Mouse (Mus musculus) MEL (cell line): ENCODE measurements at regions not wholly inside any gene's neighbourhood (a gene's known extent, or its start where the extent isn't known, plus 50 kb on each side); places are given as distances from the start of the nearest gene placed in this dataset.

Source experiments
- DNase-seq: peaks from one replicate; pipeline ENCODE4 v3.0.0; 2011; ENCODE audit warnings: low read depth, low spot score
- H3K27ac ChIP-seq: 2 replicates; pipeline ENCODE4 v1.5.1; 2012; ENCODE audit warnings: low read depth, mild to moderate bottlenecking, control low read depth, low read length, moderate library complexity; ENCODE audit not compliant: control insufficient read depth
- H3K27me3 ChIP-seq, 2 experiments: fragments of 150-350 bp in 1 of 2; sonication (generic) in 1 of 2; 2 replicates each; pipeline ENCODE4 v1.6.1; 2012; ENCODE audit warnings: low read length in 2 of 2, mild to moderate bottlenecking in 2 of 2, improper control_type of control experiment in 1 of 2, moderate library complexity in 1 of 2; ENCODE audit not compliant: insufficient read depth in 2 of 2, control insufficient read depth in 1 of 2
- H3K36me3 ChIP-seq, 2 experiments: 2 replicates each; pipeline ENCODE4 v1.6.1; 2012 to 2014; ENCODE audit warnings: low read length in 2 of 2, improper control_type of control experiment in 1 of 2, inconsistent platforms in 1 of 2, mild to moderate bottlenecking in 1 of 2; ENCODE audit not compliant: insufficient read depth in 2 of 2, control insufficient read depth in 1 of 2
- H3K4me1 ChIP-seq, 2 experiments: fragments of 150-350 bp in 1 of 2; sonication (generic) in 1 of 2; 2 replicates each; pipeline ENCODE4 v1.6.1; 2012; ENCODE audit warnings: low read length in 2 of 2, improper control_type of control experiment in 1 of 2, mild to moderate bottlenecking in 1 of 2; ENCODE audit not compliant: insufficient read depth in 2 of 2, control insufficient read depth in 1 of 2
- H3K4me3 ChIP-seq, 2 experiments: fragments of 150-350 bp in 1 of 2; sonication (generic) in 1 of 2; 2 replicates each; pipeline ENCODE4 v1.5.1; 2012; ENCODE audit warnings: low read depth in 2 of 2, low read length in 2 of 2, mild to moderate bottlenecking in 2 of 2, moderate library complexity in 2 of 2, control low read depth in 1 of 2, improper control_type of control experiment in 1 of 2; ENCODE audit not compliant: control insufficient read depth in 1 of 2, insufficient read depth in 1 of 2
- H3K79me2 ChIP-seq: 2 replicates; pipeline ENCODE4 v1.6.1; 2012; ENCODE audit warnings: mild to moderate bottlenecking, low read length, moderate library complexity; ENCODE audit not compliant: control insufficient read depth, poor library complexity, insufficient read depth
- H3K9ac ChIP-seq: 2 replicates; pipeline ENCODE4 v1.6.1; 2012; ENCODE audit warnings: low read depth, mild to moderate bottlenecking, control low read depth, low read length, moderate library complexity; ENCODE audit not compliant: control insufficient read depth, poor library complexity, severe bottlenecking
- H3K9me3 ChIP-seq: fragments of 150-350 bp; sonication (generic); replicated peaks from 2 replicates; pipeline ENCODE4 v1.6.1; 2012; ENCODE audit warnings: mild to moderate bottlenecking, low read length, improper control_type of control experiment, moderate library complexity; ENCODE audit not compliant: insufficient read depth
- BHLHE40 ChIP-seq: IDR thresholded peaks from 2 replicates; pipeline ENCODE4 v1.6.1; 2012; ENCODE audit warnings: low read depth, mild to moderate bottlenecking, inconsistent platforms, low read length, improper control_type of control experiment, borderline replicate concordance
- CHD1 ChIP-seq: IDR thresholded peaks from 2 replicates; pipeline ENCODE4 v1.6.1; 2012; ENCODE audit warnings: low read depth, mild to moderate bottlenecking, inconsistent platforms, low read length, improper control_type of control experiment
- CHD2 ChIP-seq: IDR thresholded peaks from 2 replicates; pipeline ENCODE4 v1.6.1; 2011; ENCODE audit warnings: low read length, improper control_type of control experiment
- E2F4 ChIP-seq: IDR thresholded peaks from 2 replicates; pipeline ENCODE4 v1.6.1; 2011; ENCODE audit warnings: low read depth, low read length, improper control_type of control experiment, borderline replicate concordance
- ELF1 ChIP-seq: IDR thresholded peaks from 2 replicates; pipeline ENCODE4 v1.6.1; 2014; ENCODE audit warnings: low read depth, mild to moderate bottlenecking, inconsistent platforms, low read length, improper control_type of control experiment, moderate library complexity
- EP300 ChIP-seq, 2 experiments: IDR thresholded peaks; 2 replicates each; pipeline ENCODE4 v1.6.1; 2011; ENCODE audit warnings: improper control_type of control experiment in 2 of 2, low read length in 2 of 2, low read depth in 1 of 2, mild to moderate bottlenecking in 1 of 2
- GABPA ChIP-seq: IDR thresholded peaks from 2 replicates; pipeline ENCODE4 v1.6.1; 2012; ENCODE audit warnings: low read depth, mild to moderate bottlenecking, inconsistent platforms, low read length, improper control_type of control experiment, moderate library complexity
- HCFC1 ChIP-seq: IDR thresholded peaks from 2 replicates; pipeline ENCODE4 v1.6.1; 2012; ENCODE audit warnings: low read depth, mild to moderate bottlenecking, inconsistent platforms, low read length, improper control_type of control experiment, moderate library complexity
- JUND ChIP-seq: IDR thresholded peaks from 2 replicates; pipeline ENCODE4 v1.6.1; 2011; ENCODE audit warnings: low read depth, mild to moderate bottlenecking, improper control_type of control experiment, low read length
- KAT2A ChIP-seq: conservative IDR thresholded peaks from 2 replicates; pipeline ENCODE4 v1.6.1; 2012; ENCODE audit warnings: low read depth, low read length, improper control_type of control experiment, inconsistent platforms
- MAFK ChIP-seq: IDR thresholded peaks from 2 replicates; pipeline ENCODE4 v1.6.1; 2011; ENCODE audit warnings: low read depth, mild to moderate bottlenecking, low read length, improper control_type of control experiment, borderline replicate concordance
- MAX ChIP-seq: IDR thresholded peaks from 2 replicates; pipeline ENCODE4 v1.6.1; 2011; ENCODE audit warnings: low read length, improper control_type of control experiment
- MAZ ChIP-seq: IDR thresholded peaks from 2 replicates; pipeline ENCODE4 v1.6.1; 2012; ENCODE audit warnings: low read depth, mild to moderate bottlenecking, inconsistent platforms, low read length, improper control_type of control experiment
- NELFE ChIP-seq: IDR thresholded peaks from 2 replicates; pipeline ENCODE4 v1.6.1; 2011; ENCODE audit warnings: low read depth, low read length, improper control_type of control experiment
- NRF1 ChIP-seq: IDR thresholded peaks from 2 replicates; pipeline ENCODE4 v1.6.1; 2014; ENCODE audit warnings: low read depth, mild to moderate bottlenecking, inconsistent platforms, low read length, improper control_type of control experiment, moderate library complexity; ENCODE audit not compliant: poor library complexity, insufficient read depth, severe bottlenecking
- POLR2AphosphoS2 ChIP-seq: IDR thresholded peaks from 2 replicates; pipeline ENCODE4 v1.6.1; 2011; ENCODE audit warnings: low read length, improper control_type of control experiment
- POLR2AphosphoS5 ChIP-seq: IDR thresholded peaks from 2 replicates; pipeline ENCODE4 v1.6.1; 2012; ENCODE audit warnings: low read depth, borderline replicate concordance, mild to moderate bottlenecking, inconsistent platforms, low read length, moderate library complexity, mixed read lengths
- RAD21 ChIP-seq: IDR thresholded peaks from 2 replicates; pipeline ENCODE4 v1.6.1; 2011; ENCODE audit warnings: mild to moderate bottlenecking, low read depth, low read length, improper control_type of control experiment
- SMC3 ChIP-seq: IDR thresholded peaks from 2 replicates; pipeline ENCODE4 v1.6.1; 2011; ENCODE audit warnings: low read depth, low read length, improper control_type of control experiment
- TAL1 ChIP-seq: IDR thresholded peaks from 2 replicates; pipeline ENCODE4 v1.6.1; 2012; ENCODE audit warnings: mild to moderate bottlenecking, inconsistent platforms, low read length, moderate library complexity, mixed read lengths
- TBP ChIP-seq: IDR thresholded peaks from 2 replicates; pipeline ENCODE4 v1.8.0; 2011; ENCODE audit warnings: low read depth, low read length, improper control_type of control experiment
- ZKSCAN1 ChIP-seq: IDR thresholded peaks from 2 replicates; pipeline ENCODE4 v1.6.1; 2012; ENCODE audit warnings: low read depth, mild to moderate bottlenecking, inconsistent platforms, low read length, improper control_type of control experiment, moderate library complexity
- ZMIZ1 ChIP-seq: IDR thresholded peaks from 2 replicates; pipeline ENCODE4 v1.6.1; 2012; ENCODE audit warnings: low read depth, mild to moderate bottlenecking, inconsistent platforms, low read length, improper control_type of control experiment, moderate library complexity

DNA sequence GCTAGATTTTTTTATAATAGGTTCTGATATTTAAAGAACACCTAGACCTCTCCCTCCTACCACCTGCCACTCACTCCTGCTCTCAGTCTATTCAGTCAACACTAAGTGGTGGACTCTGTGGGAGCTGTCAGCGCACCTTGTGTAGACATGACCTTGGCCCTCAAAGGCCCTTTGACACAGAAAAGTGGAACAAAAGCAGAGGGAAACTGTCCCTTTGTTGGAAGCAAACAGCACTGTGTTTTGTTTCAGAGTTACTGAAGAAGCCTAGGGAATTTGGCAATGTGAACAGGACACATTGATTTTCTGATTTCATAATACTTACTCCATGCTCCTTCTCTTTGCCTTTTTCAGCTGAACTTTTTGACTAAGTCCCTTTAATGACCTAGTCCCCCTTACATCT is 146.7 kb downstream of the Postn start:
- Histone ChIP-seq H3K27ac (no peak overlapping the region), H3K79me2 (no peaks in the 10 kb centered on the region), H3K27me3 (no peaks in the 10 kb centered on the region), H3K9ac (no peak overlapping the region), H3K9me3 (no peaks in the 10 kb centered on the region), H3K4me1 (no peaks in the 10 kb centered on the region), H3K36me3 (no peaks in the 10 kb centered on the region), H3K4me3 (no peak overlapping the region)
- DNase-seq, result no peak
- TF ChIP-seq MAFK (no peak), TAL1 (no peak), CHD1 (no peak), BHLHE40 (no peak), SMC3 (no peak), ZMIZ1 (no peak), HCFC1 (no peak), ZKSCAN1 (no peak), NRF1 (no peak), MAZ (no peak), KAT2A (no peak), CHD2 (no peak), MAX (no peak), POLR2AphosphoS5 (no peak), NELFE (no peak), JUND (no peak), POLR2AphosphoS2 (no peak), ELF1 (no peak), GABPA (no peak)
- TF ChIP-seq, all 39 proteins: peak for 0

GRCm38 (mm10) chr3:54508906-54509305 is 148.0 kb downstream of the Postn start:
- Histone ChIP-seq H3K27me3 (no peaks in the 10 kb centered on the region), H3K4me1 (no peaks in the 10 kb centered on the region), H3K36me3 (no peaks in the 10 kb centered on the region), H3K9me3 (no peaks in the 10 kb centered on the region), H3K9ac (no peak overlapping the region), H3K27ac (no peak overlapping the region), H3K4me3 (no peak overlapping the region), H3K79me2 (no peaks in the 10 kb centered on the region)
- no peak for DNase-seq
- TF ChIP-seq EP300 (IDR thresholded peaks at IDR 0.05; ENCODE audit: low read depth in 1 of 2, low read length in 2 of 2), result no peak
- no peak for TF ChIP-seq RAD21
- no peak for TF ChIP-seq MAX
- TF ChIP-seq KAT2A, result no peak
- no peak for TF ChIP-seq ZKSCAN1
- no peak for TF ChIP-seq POLR2AphosphoS2
- no peak for TF ChIP-seq SMC3
- TF ChIP-seq GABPA, result no peak
- TF ChIP-seq TBP, result no peak
- no peak for TF ChIP-seq CHD2
- no peak for TF ChIP-seq E2F4
